Mouse (Mus musculus) neural tube, embryonic 10.5 days (tissue): ENCODE results near the gene Olfr411.

Experiments used
- DNase-seq: peaks from one replicate; pipeline ENCODE4 v3.0.0-alpha.2; 2017; ENCODE audit warnings: low spot score; ENCODE audit errors: extremely low spot score

The Olfr411 gene

DNA sequence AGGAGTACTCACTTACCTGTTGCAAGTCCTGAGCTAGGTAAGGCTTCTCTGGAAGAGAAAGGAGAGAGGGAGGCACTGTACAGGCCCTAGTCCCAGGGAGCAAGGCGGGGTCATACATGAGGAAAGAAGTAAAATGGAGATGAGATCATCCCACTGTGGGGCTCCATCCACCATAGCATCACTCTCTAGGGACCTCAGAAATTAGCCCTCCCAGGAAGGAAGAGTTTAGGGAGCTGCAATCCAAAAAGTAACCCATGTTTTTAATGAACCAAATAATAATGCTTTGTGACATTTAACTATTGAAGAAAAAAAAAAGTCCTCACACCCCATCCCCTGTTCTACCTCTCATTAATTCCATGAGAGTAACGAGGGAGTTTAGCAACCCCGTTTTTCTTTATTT, at the start of gene Olfr411:
Gene Olfr411 (minus strand): TSS at position 101 of the 400 bp plus-strand sequence.
- no peak for DNase-seq

DNA sequence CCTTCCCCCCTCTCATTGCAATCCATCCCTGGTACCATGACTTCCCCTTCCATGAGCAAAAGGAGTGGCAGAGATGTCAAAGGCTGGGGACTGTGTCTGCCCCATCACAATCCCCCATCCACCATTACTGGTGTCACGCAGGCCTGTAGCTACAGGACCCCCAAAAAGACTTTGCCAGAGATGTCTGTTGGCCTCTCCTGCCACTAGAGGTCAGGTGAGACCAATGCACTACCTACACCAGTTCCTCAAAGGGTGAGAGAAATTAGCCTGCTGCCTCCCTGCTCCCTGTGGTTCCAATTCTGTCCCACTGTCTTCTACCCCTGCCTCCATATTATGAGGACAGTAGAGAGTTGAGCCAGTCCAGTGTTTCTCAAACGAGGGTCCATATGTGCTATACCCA, 49.7 kb upstream of the Olfr411 start:
- no peak for DNase-seq

DNA sequence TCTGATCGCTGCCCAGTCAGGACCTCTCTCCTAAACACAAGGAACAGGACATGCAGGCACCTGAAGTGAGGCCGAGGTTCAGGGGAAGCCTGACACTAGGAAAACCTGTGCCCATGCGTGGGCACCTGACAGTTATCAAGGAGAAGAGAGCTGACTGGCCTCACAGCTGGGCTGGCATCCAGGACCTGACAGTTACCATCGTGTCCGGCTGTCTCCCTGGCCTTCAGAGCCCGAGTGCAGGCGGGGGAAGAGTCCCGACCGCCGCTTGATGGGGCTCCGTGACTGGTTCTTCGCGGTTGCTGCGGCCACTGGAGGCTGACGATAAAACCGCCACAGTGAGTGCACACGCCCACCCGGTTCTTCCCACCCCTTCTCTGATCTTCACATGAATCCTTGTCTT, 43.1 kb upstream of the Olfr411 start:
- DNase-seq, result no peak

DNA sequence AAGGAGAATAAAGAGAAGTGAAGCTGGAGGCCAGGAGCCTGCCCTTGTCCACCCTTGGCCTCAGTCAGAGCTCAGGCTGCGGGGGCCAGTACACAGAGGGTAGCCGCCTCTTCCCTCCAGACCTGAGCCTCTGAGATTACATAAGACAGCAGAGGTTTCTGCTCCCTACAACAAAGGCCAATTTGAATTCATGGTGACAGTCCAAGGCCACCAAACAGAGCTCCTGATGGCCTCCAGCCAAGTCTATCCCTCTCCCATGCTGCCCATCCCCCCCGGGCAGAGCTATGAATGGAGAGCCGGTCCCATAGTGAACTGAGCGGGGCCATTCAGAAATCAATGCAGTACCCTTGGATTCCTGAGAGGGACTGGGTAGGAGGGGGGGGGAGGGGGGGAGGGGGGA, 41.0 kb upstream of the Olfr411 start:
- DNase-seq, result no peak

DNA sequence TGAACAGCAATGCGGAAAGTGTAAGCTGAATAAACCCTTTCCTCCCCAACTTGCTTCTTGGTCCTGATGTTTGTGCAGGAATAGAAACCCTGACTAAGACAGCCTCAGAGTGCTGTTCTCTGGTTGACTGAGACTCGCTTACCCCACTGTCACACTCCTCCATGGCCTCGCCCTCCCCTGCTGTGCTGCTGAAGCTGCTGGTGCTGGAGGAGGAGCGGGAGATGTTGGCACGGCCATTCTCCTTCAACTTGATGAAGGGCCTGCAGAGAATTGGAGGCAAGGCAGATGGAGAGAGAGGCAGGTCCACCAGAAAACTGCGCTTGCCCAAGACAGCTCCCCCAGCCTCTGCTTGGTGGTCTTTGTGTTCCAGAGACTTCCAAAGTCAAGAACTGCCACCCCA, 40.5 kb upstream of the Olfr411 start:
- no peak for DNase-seq

DNA sequence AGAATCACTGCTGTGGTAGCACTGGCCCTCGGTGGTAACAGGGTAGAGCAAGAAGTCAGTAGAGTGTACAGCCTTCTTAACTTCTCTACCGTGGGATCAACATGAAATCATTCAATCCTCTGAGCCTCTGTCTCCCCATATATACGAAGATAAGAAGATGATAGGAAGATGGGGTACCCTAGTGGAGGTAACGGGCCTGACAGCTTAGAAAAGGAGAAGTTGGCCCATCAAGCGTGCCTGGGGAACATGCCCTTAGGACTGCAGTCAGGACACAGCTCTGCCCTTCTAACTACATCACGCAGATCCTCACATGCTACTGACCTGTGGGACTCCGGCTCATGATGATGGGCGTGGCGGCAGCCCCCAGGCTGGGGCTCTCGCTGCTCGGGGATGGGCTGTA, 39.4 kb upstream of the Olfr411 start:
- DNase-seq, result no peak

DNA sequence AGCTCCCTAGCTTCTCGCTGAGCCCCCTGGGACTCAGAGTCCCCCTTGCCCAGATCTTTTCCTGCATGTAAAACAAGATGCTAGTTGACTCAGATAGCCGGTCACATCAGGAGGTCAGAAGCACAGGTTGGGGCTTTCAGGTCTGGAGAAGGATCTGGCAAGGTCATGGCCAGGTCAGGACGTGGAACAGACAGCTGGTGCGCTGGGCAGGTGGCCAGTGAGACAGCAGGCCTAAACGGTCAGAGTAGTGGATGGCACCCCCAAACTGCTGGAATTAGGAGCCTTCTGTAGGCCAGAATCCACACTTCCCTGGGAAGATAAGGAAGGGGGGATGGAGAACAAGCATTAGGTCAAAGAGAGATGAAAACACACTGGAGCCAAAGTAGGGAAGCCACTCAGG, 34.8 kb upstream of the Olfr411 start:
- no peak for DNase-seq

DNA sequence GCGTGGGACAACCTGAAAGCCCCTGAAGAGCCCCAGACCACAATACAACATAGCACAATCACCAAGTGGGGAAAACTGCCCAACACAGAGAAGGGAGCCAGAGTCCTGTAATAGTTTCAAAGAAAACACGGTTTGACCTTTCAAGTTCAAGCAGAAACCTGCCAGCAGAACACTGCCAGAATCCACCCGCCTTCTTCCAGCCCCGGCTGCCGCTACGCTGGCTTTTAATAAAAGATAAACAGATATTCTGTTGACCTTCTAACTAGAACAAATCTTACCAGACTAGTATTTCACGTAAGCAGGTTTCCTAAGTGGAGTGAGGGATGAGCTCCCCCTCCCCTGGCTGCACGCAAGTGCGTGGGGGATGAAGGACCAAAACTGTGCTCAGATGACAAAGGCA, 33.2 kb upstream of the Olfr411 start:
- no peak for DNase-seq

DNA sequence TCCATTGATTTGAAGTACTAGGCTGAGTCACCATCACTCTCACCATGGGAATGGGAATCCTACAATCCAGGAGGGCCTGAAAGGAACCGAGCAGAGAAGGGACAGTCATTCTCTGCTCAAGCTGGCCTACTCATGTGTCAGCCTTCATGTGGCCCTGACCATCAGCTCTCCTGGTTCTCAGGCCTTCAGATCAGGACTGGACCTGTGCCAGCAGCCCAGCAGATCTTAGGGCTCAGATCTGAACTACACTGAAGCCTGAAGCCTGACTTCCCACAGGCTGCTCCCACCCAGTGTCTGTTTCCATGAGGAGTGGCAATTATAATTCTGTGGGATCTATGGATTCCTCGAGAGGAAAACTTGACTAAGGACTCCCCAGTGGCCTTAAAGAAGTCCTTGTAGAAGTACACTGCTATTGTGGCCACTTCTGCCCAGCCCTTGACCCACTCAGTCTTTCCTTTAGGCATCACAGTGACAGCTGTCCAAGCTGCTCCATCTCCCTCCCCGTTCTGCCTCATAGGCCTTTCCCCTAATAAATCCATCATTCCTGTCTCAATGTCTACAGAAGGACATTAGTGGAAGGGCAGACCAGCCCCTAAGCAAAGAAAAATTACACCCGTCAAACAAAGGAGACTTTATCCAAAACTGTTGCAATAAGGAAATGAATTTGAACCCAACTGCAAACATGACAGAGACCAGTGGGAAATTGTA, 26.9 kb upstream of the Olfr411 start:
- DNase-seq, result no peak

DNA sequence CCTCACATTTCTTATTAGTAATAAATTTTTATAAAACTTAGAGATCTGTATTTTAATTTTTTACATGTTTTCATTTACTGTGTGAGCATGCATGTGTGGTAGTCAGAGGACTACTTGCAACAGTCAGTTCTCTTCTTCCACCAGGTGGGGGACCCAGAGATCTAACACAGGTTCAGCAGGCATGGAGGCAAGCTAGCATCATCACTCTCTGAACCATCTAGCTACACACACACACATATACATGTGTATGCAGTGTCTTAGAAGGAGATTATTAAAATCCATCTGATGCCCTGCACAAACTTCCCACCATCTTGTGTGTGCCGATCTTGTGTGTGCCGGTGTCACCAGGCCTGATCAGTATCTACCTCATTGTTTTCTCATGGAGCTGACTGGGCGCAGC, 24.4 kb upstream of the Olfr411 start:
- no peak for DNase-seq

DNA sequence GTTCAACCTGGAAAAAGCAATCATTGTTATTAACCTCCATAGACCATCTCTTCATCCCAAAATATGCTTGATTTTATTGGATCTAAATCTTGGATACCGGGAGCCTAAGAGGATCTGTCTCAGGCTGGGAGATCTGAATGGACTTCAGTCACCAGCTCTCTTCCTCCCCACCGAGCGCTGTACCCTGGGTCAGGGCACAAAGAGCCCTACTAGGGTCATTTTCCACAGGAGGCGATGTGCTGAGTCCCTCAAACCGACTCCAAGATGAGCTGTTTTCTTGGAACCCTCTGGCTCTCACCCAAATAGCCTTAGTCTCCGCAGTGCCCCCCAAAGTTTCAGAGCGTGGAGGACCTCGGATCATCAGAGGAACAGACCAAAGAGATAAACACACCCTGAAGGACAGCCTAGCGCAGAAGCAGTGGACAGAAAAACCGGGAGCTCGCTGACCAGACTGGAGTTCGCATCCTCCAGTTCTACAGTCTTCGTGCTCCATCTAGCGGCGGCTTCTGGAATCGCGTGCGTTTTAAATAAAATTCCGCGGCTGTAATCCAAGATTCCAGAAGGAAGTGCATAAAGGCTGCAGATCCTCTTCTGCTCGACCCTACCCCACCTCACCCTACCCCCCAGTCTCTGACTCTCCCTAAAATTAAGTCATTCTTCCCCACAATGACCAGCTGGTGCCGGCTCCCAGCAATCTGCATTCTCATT, 19.1 kb upstream of the Olfr411 start:
- peak; percentile 86 for DNase-seq

DNA sequence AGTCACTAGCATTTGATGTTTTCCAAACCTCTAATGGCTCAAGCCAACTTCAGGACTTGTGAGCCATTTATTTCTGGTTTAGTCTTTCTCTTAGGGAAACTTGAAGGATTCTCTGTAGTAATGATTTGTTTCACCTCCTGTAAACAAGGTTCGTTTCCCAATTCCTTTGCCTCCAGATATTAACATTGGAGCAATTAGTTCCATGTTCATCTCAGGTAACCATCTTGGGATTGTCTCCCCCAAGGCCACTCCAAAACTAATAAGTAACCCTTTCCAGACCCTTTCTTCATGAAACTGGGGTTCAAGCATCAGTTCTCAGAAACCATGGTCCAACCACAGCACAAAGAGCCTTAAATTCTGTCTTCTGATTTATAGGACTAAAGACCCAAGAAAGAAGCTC, 9.3 kb upstream of the Olfr411 start, which contains the start of gene Olfr412:
Gene Olfr412 (plus strand): TSS at position 301 of the 400 bp plus-strand sequence.
- DNase-seq, result no peak

DNA sequence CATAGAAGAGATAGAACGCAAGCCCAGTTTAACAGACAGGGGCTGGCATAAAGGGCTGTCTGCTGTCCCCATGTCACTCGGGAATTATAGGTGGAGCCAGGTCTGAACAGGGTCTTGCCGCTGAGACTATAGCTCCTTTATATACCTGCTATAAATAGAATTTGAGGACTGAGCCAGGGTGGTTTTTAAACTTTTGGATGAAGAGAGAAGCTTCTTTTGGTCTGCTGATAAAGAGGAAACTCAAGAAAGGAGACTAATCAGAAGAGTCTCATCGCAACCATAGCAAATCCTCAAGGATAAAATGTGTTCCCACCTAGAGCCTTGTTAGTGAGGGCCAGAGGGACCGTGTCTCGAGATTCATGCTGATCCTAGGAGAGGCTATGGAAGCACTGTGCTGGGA, 14.5 kb downstream of the Olfr411 start, which contains the start of gene Olfr410:
Gene Olfr410 (minus strand): TSS at position 101 of the 400 bp plus-strand sequence.
- DNase-seq, result no peak

DNA sequence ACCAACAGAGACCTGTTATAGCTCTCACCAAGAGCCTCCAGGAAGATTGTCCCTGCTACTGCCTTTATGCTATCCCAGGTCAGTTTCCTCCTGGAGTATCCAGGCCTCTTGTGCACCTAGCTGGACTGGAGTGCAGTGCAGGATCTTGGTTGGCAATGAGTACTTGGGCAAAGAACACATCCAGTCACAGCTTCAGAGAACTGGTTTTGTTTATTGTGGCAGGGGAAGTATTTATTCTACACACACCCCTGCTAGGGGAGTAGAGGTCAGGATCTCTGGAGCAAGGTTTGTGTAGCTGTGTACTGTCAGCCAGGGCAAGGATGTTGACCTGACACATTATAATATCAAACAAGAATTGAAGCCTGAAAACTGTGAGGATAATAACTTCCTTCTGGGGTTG, 23.7 kb downstream of the Olfr411 start:
- no peak for DNase-seq

DNA sequence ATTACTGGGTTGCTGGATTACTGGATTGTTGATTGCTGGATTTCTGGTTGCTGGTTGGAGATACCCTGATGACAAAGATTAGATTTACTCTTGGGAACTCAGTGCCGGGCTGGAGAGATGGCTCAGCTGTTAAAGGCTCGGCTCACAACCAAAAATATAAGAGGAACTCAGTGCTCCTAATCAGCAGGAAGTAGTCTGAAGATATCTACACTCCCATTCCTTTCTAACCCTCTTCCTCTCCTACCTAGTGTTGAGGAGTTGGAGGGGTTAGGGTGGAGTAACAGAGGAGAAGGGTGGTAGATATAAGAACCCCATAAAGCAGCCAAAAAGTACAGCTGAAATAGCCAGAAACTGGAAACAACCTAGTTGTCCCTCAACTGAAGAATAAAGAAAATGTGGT, 26.4 kb downstream of the Olfr411 start:
- no peak for DNase-seq
